Mouse (Mus musculus) CH12.LX (cell line): ENCODE results near the gene Tm6sf2.

Experiments used
- CTCF ChIP-seq, 2 experiments: IDR thresholded peaks in 1 of 2; conservative IDR thresholded peaks in 1 of 2; 2 replicates each; pipeline ENCODE4 v1.5.1; 2011 to 2012; ENCODE audit warnings: low read depth in 2 of 2, low read length in 2 of 2, improper control_type of control experiment in 1 of 2, inconsistent platforms in 1 of 2, mild to moderate bottlenecking in 1 of 2, moderate library complexity in 1 of 2
- TCF12 ChIP-seq: IDR thresholded peaks from 2 replicates; pipeline ENCODE4 v1.6.1; 2014; ENCODE audit warnings: low read depth, mild to moderate bottlenecking, inconsistent platforms, low read length, improper control_type of control experiment

DNA sequence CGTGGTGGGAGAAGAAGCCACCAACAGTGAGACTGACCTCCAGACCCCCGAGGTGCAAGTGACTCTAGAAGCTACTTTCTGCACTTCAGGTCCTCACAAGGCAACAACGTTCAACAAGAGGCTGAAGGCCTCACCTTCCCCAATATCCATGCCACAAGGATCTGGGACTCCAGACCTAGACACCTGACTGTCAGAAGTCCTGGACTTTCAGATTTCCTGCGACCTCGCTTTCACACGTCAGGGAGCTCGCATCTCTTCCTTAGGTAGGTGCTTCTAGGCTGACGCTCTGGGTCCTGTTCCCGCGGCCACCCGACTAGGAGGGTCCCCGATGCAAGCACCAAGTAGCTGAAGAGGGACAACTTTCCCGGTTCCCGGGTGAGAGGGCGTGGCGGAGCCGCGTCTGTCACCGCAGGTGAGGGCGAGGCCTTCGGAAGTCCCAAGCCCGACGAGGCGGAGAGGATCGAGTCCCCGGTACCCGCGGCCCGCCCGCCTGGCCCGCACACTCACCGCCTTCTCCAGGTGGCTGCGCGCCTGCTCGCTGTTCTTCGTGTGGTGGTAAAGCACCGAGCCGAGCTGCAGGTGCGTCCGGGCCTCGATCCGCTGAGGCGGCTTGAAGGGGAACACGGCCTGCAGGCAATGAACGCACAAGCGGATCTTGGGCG is 30.7 kb upstream of the Tm6sf2 start:
- TF ChIP-seq CTCF (conservative IDR thresholded peaks at IDR 0.05 in 1 of 2, IDR thresholded peaks at IDR 0.05 in 1 of 2; ENCODE audit: low read depth in 2 of 2, low read length in 2 of 2) (no peak), TCF12 (no peak)
